Mouse (Mus musculus) mouse embryonic stem cell (cell line): ENCODE measurements at regions not wholly inside any gene's neighbourhood (a gene's known extent, or its start where the extent isn't known, plus 50 kb on each side); places are given as distances from the start of the nearest gene placed in this dataset.

ENCODE experiments used
- in situ Hi-C, 2 experiments: fragments of 300-500 bp; cut with MboI; formaldehyde crosslinking; loops; 1 replicate in 1 of 2; 3 replicates in 1 of 2; pipeline ENCODE4 v1.14.3; 2019 to 2020; ENCODE audit warnings: low sequenced_read_pairs in 2 of 2, low pct_unique_long_range_greater_than_20kb in 1 of 2, mixed read lengths in 1 of 2; ENCODE audit not compliant: unreplicated experiment in 1 of 2

DNA sequence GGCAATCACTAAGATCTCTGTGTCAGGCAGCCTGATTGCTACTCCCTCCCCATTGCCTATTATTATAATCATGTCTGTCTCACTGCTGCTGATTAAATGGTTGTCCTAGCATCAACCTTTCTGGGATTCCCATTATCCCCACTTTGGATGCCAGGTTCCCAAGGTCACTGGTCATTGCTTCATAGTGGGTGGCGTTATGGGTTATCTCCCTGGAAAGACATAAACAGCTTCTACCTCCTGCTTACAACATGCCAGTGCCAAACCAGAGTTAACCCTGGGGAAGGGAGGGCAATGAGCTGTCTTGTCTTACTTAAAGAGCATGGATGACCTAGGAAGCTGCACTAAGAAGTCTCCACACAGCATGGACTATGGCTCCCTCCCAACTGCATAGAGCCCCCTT lies 136.9 kb downstream of the Uaca start:
- in situ Hi-C loops: no loop called here

DNA sequence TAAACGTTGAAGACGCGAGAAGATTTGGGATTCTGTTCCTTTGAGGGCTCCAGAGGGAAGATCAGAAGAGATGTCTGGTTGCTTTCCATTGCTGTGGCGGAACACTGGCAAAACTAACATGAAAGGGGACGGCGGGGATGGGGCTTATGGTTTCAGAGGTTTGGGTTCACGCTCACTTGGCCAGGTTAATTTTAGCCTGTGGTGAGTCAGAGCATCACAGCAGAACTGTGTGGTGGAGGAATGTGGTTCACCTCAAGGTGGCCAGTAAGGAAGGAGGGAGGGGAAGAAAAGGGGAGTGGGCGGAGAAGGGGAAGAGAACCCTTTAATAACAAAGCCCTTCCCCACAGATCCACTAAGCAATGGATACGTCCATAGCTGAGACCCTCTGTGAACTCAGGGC lies 142.6 kb downstream of the Uaca start:
- in situ Hi-C loops: no loop called here

DNA sequence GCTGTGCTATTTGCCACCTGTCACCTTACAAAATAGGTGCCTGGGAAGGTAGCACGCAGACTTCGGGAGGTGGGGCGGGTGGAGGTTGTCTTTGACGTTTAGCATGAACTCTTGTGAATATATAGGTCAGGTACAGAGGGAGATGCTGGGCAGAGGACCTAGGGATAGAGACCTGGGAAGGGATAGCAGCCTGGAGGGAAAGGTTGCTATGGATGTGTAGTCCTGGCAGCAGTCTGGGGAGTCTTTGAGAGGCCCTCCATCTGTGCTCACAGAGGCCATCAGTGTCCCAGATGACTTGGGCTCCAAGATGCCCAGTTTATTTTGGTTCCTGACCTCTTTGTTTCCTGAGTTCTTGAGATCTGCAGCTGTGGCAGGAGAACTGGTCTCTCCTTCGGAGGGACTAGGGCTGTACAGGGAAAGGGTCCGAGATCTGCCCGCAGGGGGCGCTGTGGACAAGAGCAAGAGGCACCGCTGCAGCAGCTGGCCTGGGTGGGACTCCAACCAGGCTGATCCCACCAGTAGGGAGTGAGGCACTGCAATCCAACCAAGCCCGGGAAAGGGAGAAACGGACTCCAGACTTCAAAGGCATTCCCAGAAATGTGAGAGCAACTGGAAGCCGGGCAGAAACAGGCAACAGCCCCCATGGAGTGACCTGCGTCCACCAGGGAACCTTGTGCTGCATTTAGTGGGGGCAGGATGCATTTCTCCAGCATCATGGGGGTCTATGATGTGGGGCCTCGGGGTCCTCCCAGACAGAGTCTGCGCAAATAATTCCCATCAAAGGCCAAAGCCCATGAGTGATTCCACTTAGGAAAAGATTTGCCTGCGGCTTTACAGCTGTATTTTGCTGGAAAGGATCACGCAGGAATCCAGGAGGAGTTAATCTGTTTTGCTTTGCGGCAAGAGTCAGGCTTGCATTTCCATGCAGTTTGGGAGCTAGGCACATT lies 145.8 kb downstream of the Uaca start:
- in situ Hi-C loops: no loop called here

DNA sequence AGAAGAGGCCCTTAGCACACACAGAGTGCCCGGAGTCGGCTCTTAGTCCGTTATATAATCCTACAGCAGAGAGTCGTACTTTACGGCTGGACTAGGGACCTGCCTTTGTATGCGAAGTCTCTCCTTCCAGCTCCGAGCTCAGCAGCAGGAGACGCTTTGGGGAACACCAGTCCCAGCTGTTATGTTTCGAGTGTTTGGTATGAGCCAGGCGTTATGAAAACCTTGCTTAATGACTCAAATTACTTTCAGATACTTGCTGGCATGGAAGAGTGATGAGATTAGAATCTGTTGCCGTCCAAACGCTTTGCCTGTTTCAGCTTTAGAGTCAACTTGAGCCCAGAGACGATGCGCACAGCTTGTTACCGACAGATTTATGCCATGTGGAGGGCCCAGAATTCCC lies 153.0 kb downstream of the Uaca start:
- in situ Hi-C loops: no loop called here

DNA sequence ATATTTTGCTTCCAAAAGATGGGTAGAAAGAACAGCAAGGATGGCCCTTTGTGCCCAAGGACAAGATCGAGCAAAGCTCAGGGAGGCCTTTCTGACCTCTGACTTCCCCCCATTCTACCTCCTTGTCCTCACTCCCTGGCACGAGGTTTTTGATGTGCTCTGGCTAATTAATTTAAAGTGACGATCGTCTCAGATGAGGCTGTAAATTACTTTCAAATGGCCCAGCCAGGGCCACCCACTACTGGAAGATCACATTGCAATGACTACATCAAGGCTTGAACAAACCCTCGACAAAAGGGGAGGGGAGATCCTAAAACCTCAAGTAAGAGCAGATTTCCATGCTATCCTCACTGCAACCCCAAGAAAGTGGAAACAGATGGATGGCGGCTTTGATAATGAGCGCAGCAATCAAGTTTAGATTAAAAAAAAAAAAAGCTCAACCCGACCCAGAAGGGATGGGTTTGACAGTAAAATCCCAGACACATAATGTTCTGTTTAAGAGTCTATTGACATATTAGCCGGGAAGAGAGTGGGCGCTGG lies 154.3 kb downstream of the Uaca start:
- in situ Hi-C loops: no loop called here

DNA sequence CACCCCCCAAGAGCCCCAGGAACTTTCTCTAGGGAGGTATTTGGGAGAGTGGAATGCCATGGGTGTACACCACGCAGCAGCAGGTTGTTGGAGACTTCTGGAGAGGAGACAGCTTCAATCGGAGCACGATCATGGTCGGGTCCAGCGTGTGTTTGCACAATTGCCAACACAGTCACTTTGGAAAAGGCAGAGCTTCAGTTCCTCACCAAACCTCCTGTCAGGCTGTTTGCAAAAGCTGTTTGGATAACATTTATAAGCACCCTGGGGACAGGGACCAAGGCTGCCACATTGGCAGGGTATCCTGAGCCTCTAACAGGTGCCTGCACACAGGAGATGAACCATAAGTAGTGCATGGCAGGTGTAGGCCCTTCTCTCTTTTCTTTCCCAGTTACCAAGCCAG lies 155.8 kb downstream of the Uaca start:
- in situ Hi-C loops: no loop called here

DNA sequence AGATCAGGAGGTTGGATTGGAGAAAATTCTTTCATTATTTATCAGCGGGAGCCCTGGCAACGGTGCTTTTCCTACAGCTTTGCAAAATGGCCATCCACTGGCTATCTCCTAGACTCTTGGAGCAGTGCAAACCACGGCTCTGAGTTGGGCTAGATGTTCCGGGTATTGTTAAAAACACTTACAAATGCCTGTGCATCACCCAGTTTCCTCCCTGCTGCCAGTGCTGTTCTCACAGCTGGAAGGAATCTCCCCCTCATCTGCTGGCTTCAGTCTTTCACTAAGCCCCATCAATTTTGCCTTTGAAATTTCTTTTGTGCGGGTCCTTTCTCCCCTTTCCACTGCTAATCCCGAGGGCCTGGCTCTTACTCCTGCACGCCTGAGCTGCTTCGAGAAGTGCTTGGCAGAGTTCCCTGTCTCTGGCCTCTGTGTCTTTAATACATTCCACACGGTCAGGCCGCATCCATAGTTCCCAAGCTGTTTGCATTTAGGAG lies 156.8 kb downstream of the Uaca start:
- in situ Hi-C loops: no loop called here

DNA sequence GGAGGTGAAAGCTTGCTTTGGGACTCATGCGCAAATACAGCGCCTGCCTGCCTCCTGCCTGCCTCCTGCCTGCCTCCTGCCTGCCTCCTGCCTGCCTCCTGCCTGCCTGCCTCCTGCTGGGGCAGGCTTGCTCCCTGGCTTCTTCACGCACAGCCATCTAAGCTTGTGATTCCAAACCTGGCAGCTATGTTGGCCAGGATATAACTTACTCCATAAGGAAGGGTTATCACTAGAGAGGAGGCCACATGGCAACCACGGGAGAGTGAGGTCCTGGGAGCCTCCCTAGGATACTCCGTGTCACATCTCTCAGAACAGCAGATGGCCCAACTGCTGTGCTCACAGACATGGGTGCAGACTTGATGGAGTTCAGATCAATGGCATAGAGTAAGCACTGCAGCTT lies 163.1 kb downstream of the Uaca start:
- in situ Hi-C loops: no loop called here

DNA sequence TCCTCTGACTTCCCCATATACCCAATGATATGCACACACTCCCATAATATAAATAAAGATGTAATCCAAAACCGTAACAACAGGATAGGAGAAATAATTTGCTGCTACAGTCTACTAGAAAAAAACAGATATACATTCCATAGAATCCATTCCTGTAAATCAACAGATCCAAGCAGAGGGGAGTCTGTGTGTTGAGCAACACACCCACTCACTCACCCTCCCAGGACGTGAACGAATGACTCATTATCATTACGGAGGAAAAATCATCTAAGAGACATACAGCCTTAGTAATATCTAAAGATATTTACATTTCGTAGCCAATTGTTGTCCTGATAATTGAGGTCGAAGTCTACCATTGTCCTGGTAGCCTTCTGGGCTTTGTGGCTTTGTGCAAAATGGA lies 165.2 kb downstream of the Uaca start:
- in situ Hi-C loops: no loop called here

DNA sequence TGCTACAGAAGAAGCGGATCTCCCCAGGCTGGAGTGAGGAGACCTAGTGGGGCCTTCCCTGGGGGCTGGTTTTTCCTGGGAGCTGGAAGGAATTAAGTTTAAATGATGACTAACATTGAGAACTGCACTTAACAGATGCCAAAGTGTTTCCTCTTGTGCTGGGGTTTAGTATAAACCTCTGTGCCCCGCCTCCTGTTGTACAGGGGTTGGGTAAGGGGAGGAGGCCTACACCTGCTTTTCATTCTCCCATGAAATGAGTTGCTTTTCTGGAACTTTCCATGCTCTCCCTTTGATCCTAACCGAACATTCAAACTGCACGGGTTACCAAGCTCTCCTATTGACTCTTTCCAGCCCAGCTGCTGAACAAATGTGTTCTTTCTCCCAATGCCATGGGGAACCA lies 167.7 kb downstream of the Uaca start:
- in situ Hi-C loops: no loop called here

DNA sequence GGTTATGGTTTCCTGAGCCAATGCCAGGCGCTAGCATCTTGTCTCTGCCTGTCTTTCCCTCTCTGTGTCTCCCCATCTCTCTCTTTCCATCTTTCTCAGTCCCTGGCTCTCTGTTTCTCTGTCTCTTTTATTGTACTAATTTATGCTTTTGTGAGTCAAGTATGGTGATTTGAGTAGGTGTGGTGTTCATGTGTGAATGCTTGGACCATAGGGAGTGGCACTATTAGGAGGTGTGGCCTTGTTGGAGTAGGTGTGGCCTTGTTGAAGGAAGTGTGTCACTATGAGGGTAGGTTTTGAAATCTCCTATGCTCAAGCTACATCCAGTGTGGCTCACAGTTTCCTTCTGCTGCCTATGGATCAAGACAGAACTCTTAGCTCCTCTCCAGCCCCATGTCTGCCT lies 171.3 kb downstream of the Uaca start:
- in situ Hi-C loops: no loop called here

DNA sequence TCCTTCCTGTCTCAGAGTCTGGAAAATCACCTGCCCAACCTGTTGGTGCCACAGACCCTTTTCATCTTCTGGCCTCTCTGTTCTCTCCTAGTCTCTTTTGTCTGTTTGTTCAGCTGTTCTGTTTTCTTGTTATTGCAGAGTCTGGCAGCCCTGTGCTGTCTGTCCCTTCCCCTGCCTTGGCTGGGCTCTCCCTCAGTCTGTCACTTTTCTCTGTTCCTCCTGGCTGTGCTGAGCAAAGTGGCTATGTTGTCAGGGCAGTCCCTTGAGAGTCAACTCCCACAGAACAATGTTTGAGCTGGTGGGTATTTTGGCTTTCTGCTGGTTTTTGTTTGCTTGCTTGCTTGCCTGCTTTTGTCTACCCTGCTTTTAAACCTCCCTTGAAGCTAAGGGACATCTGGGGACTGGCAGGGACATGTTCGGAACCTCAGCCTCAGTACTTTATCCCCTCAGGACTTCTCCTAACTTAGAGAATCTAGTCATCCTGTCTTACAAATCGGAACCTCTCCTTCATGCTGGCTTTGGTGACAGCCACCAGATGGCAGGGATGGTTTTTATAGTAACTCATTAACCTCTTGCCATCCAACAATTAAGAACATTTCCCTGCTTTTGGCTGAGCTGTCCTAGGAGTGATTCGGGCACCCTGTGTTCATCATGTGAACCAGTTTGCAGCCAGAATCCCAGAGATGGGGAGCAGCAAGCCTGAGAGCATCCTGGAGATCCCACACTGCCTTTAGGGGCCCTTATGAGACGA lies 174.1 kb downstream of the Uaca start:
- in situ Hi-C loops: no loop called here

DNA sequence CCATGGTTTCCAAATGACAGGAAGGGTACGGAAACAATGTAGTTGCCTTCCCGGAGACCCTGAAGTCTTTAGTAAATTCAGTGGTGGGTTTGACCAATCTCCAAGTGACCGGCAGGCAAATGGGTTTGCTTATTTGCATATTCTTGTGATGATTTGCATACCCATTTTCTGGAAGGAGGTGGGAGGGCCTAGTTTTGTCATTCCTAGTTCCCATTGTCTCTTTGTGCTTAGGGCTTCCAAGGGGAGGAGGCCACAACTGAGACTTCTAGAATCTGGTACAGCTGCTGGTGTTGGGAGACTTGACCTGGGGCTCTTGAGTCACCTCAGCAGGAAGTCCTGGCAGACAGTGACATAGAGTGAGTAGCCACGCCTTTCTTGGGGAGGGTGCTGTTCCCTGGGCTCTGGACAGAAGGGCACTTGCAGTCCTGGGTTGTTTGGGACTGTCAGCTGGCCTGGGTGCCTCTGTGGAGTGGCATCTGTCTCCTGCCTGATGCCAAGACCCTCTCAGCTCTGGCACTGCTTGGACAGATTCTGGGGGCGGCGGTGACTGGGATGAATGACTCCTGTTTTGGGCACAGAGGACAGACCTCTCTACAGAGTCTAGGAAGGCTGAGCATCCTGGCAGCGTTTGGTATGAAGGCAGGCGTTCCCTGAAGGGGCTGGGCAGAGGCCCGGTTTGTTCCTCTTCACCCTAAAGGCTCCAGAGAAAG lies 178.0 kb downstream of the Uaca start:
- in situ Hi-C loops: no loop called here

DNA sequence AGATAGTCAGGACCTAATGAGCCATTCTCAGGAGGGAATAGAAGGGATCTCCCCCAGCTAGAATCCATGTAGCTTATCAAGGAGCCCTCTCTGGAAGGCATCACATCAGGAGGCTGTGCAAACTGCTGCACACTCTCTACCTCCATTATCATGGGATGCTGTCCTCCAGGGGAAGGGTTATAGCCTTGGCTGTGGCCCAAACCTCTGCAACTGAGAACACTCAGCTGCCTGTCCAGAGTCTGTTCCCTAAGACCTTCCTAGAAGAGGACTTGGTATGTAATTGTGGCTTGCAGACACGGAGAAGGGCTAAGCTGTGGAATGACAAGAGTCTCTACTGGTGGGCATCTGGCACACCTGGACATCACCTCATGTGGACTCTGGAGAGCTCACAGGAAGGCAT lies 180.2 kb downstream of the Uaca start:
- in situ Hi-C loops: no loop called here

DNA sequence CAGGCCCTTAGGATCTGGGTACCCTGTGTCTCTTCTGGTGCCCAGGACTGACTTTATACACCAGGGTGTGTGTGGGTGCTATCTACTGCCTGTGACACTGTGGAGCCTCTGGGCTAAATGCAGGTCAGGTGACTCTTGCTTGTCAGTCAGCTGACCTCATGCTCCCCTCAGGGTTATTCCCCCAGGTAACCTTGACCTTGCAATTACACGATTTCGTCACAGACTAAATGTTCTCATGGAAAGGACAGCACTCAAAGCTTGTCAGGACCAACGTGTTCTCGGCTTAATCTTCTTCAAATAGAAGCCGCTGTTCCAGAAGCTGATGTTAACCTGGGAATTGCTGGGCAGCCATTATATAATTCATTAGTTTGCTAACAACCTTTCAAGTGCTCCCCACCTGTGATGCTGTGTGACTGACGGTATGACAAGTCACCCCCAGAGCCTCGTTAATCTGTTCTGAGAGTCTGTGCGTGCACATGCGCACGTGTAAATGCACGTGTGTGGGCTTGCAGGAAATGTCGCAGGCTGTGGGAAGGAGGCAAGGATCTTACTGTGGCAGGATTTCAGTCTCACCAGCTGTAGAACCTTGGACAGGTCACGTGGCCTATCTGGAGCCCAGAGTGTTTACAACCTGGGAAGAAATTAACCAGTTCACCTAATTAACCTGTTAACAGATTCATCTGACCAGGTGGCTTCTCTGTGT lies 188.2 kb downstream of the Uaca start:
- in situ Hi-C loops: no loop called here

DNA sequence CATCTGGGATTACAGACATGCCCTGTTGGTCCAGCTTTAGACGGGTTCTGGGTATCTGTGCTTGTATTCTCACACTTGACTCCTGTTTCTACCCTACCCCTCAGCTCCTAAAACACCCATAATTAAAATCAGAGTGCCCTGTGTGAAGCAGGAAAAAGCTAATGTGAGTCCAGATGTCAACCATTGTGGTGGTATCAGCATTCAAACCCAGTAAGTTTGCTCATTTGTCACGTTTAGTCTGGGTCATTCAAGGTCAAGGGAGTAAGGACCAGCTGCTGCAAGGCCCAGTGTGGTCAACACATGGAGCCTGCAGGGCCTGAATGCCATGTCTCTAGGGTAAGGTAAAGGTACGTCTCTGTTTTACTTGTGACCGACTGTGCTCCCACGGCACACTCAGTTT lies 188.9 kb downstream of the Uaca start:
- in situ Hi-C loops: no loop called here

DNA sequence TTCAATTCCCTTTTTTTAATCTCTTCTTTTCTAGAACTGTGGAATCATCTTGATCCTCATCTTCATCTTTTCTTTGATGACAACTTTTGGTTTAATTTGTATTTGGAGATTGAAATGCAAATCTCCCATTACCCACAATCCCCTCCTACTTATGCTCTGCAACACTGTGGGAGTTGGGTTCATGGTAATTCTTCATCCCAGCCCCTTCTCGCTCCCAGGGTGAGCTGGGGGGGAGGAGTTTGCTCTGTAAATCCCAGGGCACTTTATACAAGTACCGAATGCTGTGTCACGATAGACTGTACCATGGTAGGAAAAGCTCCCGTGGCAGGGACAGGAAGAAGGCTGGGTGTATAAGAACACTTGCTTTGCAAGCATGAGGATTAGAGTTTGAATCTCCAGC lies 193.8 kb downstream of the Uaca start:
- in situ Hi-C loops: no loop called here

DNA sequence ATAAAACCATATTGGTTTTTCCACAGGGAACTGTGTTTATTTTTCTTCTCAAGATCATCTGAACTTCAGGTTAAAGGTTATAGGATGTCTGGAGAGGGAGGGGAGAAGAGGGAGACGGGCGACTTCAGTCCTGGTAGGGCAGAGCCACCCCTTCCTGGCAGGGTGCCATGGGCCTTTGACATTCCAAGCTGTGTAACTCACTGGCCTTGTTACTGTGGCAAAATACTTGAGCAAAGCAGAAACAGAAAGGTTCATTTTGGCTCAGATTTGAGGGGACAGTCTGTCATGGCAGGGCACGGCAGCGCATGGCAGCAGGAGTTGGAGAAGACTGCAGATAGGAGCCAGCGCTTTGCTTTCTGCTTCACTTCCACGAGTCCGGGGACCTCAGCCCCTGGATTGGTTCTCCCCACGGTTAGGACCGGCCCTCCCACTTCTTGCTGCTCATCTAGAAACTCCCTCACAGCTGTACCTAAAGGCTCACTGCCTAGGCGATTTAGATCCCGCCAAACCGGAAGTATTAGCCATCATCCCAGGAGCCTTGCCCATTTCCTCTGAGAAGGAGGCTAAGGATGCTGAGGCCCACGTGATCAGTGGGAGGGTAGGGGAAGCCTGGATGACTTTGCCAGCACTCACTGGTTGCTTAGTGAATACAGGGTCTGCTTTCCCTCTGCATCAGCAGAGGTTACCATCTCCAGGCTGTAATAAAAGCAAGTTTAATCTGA lies 195.5 kb downstream of the Uaca start:
- in situ Hi-C loops: no loop called here
